Mouse (Mus musculus) right cerebral cortex, postnatal 14 days (tissue): ENCODE measurements around the gene Lrrc37a.
A peak's percentile ranks its signal among the peaks of the same experiment; 100 is the strongest.
"Not testable (repeated sequence)": the region's sequence is repeated elsewhere in the genome, so short reads cannot be mapped to it uniquely, and the experiment has no call there.

Experiments
- DNase-seq: peaks from one replicate; pipeline ENCODE4 v3.0.0; 2022

Gene Lrrc37a

DNA sequence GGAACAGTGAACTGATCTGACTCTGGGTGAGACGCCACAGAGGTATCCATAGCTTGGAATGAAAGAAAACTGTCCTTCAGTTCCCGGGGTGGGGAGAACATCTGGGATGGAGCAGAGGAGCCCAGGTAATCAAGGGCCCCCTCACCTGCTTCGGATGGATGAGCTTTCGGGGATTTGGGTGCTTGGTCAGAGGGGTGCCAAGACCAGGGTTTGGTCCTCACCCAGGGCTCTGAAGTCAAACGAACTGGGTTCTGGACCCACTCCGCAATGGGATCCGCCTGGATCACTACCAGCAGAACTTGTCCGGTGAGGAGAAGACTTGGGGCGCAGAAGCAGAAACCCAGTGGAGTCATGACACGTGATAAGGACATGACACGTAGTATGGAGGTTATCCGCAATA lies at the start of gene Lrrc37a:
Lrrc37a (minus strand) TSS at position 101 of the 400 bp plus-strand sequence.
- no peak for DNase-seq

DNA sequence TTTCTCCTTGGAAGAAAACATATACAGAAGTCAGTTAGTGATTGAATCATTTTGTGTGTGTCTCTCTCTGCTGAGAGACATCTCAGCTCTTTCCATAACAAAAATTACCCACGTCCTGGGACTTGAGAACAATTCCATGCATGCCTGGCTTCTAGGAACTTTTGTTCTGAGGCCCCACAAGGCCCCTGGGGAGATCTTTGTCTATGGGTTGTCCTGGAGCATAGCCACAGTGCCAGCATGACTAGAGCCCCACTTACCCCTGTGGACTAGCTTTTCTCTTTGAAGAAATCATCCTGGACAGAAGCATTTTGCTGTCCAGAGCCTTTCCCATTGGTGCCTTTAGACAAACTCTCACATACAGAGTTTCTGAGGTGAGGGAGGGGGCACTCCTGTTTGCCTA lies 30.6 kb upstream of the Lrrc37a start:
- not testable (repeated sequence) for DNase-seq

DNA sequence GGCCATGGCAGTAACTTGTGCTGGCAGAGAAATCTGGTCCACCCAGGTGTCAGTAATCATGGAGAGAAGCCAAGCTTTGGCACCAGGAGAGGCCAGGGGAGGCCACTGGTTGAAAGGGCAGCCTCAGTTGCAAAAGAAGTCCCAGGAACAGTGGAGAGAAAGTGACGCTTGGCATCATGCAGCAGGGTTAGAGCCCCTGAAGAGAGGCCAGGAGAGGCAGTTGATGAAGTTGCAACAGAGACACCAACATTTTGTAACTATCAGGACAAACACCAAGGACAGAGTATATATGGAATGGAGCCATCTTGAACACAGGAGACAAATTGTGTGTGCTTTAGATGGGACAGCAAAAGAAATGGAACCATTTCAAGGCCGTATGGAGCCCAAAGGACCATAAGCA lies 7.7 kb upstream of the Lrrc37a start:
- DNase-seq: no peak

DNA sequence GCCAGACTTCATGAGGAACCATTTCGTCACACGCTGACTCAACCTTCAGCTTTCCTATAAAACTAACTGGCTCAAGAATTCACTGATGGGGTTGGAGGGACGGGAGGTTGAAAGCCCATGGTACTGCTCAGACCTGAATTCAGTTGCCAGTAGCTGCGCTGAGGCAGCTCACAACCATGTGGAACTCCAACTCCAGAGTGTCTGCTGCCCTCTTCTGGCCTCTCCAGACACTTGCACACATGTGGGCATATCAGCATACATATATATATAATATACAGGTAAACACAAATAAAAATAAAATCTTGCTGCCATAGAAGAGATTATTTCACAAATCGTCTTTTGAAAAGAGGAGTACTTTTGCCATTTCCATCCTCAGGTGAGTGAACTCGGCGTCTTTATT lies 40.0 kb downstream of the Lrrc37a start:
- DNase-seq: no peak

DNA sequence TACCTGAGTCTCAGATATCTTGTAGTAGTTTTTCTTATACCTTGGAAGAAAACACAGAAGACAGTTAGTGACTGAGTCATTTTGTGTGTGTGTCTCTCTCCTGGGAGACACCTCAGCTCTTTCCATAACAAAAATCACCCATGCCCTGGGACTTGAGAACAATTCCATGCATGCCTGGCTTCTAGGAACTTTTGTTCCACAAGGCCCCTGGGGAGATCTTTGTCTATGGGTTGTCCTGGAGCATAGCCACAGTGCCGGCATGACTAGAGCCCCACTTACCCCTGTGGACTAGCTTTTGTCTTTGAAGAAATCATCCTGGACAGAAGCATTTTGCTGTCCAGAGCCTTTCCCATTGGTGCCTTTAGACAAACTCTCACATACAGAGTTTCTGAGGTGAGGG lies 53.3 kb downstream of the Lrrc37a start:
- not testable (repeated sequence) for DNase-seq

DNA sequence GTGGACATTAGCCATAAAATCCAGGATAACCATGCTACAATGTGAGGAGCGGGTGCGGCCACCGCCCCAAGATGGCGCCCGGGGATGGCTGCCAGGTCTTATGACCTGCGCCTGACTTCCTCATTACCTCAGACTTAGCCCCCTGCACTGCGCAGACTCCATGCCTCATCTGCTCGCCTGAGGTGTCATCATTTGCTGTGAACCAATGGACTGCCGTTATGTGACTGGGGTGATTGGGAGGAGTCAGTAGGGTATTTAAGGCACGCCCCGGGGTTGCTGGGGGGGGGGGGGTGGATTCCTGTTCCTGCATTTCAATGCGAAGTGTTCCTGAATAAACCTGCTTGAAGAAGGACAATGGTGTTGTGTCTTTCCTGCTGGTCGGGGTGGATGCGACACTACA lies 54.7 kb downstream of the Lrrc37a start:
- not testable (repeated sequence) for DNase-seq

DNA sequence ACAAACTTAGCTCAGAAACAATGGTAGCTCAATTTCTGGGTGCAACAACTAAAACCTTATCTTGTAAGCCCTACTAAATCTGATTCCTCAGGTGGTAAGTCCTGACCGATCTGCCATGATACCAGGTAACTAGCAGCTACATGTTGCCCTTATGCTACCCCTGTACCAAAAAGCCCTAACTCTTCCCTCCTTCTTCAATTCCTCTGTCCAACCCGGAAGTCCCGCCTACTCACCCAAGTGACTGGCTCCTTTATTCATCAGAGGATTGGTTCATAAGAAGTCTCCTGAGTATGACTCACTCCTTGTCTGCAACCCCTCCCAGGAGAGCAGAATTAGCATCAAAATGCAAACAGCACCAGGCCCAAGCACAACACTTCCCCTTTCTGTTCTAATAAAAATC lies 60.7 kb downstream of the Lrrc37a start:
- no peak for DNase-seq

DNA sequence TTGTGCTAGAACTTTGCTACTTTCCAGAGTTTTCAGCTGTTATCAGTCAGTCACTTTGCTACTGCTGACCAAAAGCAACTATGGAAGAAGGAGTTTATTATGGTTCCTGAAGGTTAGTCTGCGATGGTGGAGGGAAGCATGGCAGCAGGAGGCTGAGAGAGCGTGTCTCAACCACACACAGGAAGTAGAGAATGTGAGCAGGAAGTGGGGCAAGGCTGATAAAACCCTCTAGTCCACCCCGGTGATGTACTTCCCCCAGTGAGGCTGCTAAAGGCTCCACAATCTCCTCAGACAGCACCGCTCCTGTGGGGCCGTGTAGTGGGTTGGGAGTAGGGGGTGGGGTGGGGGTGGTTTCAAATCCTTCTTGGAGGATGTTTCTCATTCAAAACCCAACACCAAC lies 68.1 kb downstream of the Lrrc37a start:
- DNase-seq: no peak

DNA sequence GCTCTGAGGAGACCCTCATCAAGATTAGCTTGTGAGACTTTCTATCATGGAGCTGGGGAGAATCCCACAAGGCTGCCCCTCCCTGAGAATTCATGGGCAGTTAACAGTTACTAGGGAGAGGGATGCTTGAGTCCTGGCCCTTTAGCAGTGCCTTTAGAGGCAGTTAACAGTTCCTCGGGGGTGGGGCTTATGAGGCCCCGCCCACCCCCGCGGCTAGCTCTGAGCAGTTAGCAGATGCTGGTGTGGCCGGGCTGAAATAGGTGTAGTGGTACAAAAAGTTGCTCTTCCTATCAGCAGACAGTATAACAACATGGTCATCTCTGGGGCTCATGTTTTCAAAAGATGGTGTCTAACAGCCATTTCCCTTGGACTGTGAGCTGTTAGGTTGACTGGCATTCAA lies 79.4 kb downstream of the Lrrc37a start:
- no peak for DNase-seq

DNA sequence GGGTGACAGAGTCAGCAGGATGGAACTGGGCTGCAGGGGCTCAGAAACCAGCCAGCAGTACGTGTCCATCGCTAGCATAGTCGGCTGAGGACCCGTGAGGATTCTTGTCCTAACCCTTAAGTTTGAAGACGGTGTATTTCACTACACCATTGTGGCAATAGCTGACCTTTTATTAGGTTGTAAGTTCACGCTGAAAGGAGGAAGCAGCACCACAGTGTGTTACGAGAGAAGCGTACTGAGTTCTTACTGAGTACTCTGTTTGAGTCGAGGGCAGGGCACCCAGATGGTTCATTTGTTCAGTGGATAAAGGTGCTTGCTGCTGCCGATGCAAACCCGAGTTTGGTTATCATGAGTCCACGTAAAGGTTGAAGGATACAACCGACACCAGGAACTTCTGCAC lies 84.7 kb downstream of the Lrrc37a start:
- no peak for DNase-seq

DNA sequence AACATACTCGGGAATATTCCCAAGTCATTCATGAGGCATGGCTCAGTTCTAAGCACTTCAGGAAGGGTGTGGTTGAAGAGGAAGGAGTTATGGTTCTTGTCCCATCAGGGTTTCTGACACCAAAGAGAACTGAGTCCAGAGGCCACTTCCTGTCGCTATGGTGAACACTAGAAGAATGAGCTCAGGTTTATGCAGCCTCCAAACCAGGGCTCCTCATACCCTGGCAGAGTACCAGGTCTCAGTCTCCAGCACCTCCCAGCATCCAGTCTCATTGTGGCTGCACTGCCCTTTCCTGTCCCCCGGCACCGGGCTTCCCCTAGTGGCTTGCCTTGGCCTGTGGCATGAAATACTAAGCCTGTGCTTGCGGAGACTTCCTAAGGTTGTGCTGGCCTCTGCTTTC lies 85.2 kb downstream of the Lrrc37a start:
- DNase-seq: no peak

DNA sequence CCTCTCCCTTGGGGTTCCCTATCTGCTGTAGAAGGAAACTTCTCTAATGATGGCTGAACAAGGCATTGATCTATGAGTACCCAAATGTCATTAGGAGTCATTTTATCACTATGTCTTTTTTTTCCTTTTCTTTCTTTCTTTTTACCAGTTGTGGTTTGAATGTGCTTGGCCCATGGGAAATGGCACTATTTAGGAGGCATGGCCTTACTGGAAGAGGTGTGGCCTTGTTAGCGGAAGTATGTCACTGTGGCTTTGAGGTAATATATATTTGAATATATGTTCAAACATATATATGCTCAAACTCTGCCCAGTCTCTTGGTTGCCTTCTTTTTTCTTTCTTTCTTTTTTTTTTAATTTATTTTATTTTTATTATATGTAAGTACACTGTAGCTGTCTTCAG lies 90.9 kb downstream of the Lrrc37a start:
- DNase-seq: no peak

DNA sequence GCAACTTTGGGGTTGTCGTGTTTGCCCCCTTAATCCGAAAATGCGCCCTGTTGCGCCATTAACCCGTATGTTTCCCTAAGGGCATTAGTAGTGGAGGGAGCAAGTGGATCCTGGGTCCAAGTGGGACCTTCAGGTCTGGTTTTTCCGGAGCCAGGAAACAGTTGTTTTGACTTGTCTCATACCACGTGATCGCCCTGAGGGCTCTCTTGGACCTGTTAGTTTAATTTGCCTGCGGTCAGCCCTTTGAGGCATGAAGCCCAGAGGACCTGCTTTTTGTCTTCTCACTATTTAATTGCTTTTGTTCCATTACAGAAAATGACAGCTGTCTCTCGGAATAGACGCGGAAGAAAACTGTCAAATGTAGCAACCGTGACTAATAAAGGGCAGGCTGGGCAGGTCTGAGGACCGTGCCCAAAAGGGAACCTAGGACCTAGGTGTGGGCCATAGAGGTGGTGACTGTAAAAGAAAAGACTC lies 91.4 kb downstream of the Lrrc37a start:
- DNase-seq: no peak

DNA sequence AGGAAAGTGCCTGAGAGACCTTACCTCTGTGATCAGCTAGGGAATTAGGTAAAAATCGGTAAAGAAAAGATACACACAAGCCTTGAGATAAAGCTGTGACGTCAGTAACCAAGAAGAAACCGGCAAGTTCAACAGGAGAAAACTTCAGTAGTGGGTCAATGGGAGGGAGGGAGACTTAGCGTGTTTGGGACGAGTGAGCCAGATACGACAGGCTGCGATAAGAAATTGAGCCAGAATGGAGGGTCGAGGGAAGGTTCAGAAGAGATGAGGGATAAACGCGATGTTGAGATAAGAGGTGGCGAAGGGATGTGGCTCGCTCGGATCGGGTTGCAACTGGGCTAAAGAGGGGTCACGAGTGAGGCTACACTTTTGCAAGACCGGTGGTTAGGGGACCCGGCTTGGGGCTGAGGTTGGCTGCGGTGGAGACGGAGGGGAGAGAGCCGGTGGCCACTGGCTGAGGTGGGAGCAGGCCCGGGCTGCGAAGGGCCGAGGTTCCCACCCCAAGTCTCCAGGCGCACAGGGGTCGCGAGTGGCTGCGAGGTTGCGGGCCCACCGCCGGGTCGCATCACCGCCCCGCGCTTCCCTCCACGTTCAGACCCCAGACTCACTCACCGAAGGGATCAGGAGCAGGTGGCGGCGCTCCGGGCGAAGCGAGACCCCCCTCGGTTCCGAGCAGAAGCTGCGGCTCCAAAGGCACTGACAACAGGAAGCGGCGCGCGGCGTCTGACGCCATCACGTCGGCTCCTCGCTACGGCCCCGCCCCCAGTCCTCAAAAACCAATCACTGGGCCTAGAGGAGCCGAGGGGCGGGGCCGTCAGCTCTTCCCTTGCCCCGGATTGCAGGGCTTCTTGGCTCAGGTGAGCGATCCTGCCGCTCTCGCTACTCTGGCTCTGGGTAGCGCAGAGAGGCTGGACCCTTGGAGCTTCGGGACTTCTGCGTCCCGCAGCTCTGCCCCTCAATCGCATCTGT lies 92.1 kb downstream of the Lrrc37a start, which contains the start of gene Plekhm1:
Plekhm1 (minus strand) TSS at position 707 of the 969 bp plus-strand sequence.
- peak; percentile 96 for DNase-seq

DNA sequence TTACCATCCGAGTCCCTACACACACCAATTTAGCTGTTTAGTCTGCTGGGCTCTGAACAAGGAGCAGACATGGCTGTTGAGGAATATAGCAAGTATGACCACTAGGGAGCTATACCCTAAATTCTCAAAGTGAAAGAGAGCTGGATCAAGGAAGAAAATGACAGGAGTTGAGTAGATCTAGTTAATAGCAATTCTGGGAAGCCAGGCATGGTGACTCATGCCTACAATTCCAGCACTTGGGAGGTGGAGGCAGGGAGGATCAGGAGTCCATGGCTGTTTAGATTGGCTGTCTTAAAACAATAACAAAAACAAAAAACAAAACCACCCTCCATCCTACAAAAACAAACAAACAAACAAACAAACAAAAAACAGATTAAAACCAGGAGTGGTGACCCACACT lies 93.1 kb downstream of the Lrrc37a start:
- DNase-seq: no peak

DNA sequence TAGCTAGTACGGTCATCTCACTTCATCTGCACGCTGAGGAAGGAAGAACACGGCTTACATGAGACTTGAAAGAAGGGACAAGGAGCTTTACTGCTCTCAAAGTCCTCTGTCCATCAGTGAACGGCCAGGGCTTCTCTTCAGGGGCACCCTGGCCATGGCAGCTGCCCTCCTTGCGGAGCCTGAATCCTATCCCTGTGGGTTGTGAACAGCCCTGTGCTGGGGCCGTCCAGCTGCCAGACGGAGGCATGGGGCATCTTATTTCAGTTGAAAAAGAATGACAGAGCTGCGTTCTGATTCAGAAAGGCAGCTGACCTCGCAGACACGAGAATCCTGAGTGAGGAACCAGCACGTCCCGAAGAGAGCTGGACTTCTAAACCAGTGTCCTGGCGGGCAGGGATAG lies 95.5 kb downstream of the Lrrc37a start:
- no peak for DNase-seq

DNA sequence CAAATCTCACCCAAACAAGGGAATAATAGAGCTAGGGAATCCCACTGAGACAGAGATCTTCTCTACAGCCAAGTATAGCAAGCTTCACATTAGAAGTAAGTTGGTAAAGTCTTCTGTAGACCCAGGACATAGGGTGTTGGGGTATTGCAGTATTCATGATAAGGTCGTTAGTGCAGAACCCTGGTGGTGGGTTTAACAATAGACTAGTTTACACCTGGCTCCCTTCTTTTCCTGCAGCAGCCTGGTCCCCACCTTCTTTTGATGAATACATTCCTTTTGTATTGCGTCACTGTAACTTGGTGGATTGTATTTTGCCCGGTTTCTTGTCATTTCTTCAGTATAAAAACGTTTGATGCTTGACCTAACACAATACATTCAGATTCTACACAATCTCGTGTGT lies 97.3 kb downstream of the Lrrc37a start:
- DNase-seq: not testable (repeated sequence)

DNA sequence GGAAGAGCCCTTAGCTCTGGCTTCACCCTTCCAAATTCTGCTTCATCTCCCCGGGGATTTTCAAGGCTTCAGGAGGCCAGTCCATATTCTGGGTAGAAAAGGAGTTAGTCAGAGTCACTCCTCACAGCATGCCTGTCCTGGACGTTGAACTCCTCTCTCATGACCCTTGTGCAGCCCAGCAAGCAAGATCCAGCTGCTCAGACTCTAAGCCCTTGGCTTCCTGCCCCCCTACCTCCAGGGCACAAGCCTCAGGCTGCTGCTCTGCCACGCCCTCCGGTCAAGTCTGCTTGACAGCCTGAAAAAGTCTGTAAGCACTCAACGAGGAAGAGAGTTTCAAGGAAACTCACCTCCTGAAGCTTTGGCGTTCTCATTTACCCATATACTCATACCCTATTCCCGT lies 97.8 kb downstream of the Lrrc37a start:
- no peak for DNase-seq

DNA sequence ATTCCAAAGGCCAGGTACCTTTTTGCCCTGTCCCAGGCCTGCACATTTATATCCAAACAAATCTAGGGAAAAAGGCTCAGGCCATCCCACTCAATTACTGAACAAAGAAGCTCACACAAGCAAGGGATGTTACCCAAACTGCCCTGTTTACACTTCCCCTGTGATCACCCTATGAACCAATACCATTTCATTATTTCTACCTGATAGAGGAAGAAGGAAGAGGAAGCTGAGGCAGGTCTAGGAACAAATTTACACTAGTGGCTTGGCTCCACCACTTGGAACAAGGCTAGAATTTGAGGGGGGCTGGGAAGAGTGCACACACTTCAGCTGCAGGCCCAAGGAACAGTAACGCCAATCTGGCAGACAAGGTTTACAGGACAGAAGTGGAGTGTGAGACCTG lies 98.6 kb downstream of the Lrrc37a start:
- DNase-seq: no peak

DNA sequence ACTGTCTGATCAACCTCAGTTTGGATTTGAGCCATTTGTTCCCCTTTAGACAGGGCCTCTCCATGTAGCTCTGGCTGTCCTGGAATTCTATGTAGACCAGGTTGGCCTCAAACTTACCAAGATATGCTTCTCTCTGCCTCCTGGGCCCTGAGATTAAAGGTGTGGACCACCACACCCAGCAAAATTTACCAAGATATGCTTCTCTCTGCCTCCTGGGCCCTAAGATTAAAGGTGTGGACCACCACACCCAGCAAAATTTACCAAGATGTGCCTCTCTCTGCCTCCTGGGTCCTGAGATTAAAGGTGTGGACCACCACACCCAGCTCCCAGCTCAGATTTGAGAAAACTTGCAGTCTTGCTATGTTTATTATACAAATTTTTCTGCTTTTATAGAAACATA lies 99.8 kb downstream of the Lrrc37a start:
- DNase-seq: no peak

DNA sequence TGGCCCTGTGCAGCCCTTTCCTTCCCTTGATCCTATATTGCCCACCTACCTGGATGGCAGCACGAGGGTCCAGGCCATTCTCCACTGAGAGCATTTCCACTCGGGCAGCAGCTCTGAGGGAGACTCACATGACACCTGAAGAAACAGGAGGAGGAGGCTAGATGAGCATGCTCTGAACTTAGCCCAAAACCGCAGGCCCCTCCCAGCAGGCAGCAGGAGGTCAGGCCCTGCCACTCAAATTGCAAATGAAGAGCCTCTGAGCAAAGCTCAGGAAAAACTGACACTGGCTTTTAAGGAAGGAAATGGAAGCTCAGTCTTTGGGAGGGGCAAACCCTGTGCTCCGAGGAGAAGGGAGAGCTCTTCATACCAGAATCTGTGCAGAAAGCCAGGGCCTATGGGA lies 100.6 kb downstream of the Lrrc37a start:
- DNase-seq: no peak

DNA sequence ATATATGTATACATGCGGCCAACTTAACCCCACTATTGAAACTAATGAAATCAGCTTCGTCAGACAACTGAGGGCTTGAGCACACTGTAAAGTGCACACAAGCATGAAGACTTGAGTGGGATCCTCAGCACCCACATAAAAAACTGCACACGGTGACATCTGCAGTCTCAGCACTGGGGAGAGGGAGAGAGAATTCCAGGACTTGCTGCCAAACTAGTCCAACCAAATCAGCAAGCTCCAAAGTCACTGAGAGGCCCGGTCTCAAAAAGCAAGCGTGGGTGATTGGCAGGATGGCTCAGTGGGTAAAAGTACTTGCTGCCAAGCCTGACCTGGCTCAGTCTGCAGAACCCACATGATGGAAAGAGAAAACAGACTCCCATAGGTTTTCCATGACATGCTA lies 101.7 kb downstream of the Lrrc37a start:
- DNase-seq: no peak

DNA sequence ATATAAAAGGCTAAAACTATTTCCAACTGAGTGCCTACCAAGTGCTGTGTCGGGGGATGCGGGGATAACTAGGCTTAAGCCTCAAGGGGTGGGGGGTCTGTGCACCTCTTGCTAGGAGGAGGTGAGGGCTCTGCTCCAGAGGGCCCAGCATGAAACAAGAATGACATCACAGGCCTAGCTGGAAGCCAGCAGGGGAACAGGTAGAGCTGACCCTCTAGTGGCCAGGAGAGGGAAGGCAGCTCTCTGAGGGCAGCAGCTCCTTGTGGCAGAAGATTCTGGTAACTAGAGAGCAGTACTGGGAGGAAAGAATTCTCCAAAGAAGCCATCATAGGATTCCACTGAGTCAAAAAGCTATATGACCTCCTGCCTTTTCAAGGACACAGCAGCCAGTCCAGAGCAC lies 102.2 kb downstream of the Lrrc37a start:
- DNase-seq: peak; percentile 40
